Mouse (Mus musculus) olfactory bulb, adult 2 months (tissue): ENCODE results near the gene Vwa3b.

Experiments used
- CTCF ChIP-seq: fragments of 200-500 bp; IDR thresholded peaks from 2 replicates; pipeline ENCODE4 v1.5.1; 2012; ENCODE audit warnings: low read depth, mild to moderate bottlenecking, low read length, moderate library complexity; ENCODE audit not compliant: insufficient read depth
- POLR2A ChIP-seq: fragments of 200-500 bp; IDR thresholded peaks from 2 replicates; pipeline ENCODE4 v1.6.1; 2012; ENCODE audit warnings: mild to moderate bottlenecking, low read depth, low read length, moderate library complexity; ENCODE audit not compliant: insufficient read depth

DNA sequence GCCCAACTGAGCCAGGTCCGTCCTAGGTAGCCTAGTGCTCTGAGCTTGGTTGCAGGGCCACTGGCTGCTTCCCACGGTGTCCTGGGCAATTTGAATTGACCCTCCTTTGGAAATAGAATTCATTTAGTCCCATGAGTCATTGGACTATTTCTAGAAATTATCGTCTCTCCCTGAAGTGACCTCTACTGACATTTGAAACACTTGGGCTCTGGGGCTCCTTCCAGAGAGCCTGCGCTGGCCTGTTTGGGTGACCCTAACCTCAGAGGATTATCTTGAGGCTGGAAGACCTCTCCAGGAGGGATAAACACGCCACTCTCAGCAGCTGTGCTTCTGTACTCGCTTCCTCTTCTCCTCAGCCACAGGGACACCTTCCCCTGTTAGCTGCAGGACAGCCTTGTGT lies 204.0 kb downstream of the Vwa3b start:
- TF ChIP-seq POLR2A: no peak
- no peak for TF ChIP-seq CTCF
